Mouse (Mus musculus) myocyte (in vitro differentiated cells): ENCODE measurements at regions not wholly inside any gene's neighbourhood (a gene's known extent, or its start where the extent isn't known, plus 50 kb on each side); places are given as distances from the start of the nearest gene placed in this dataset.

Source experiments
- CEBPB ChIP-seq: IDR thresholded peaks from 2 replicates; pipeline ENCODE4 v1.6.1; 2011; ENCODE audit warnings: mild to moderate bottlenecking, moderate library complexity; ENCODE audit not compliant: poor library complexity, insufficient read depth, severe bottlenecking
- E2F4 ChIP-seq: IDR thresholded peaks from one replicate; pipeline ENCODE4 v1.6.1; 2011; ENCODE audit warnings: mild to moderate bottlenecking, control low read depth, moderate library complexity; ENCODE audit not compliant: insufficient read depth
- MAX ChIP-seq: IDR thresholded peaks from one replicate; pipeline ENCODE4 v1.6.1; 2011; ENCODE audit warnings: low read depth, mild to moderate bottlenecking, control low read depth
- MYOD1 ChIP-seq, 3 experiments: IDR thresholded peaks; one replicate each; pipeline ENCODE4 v1.6.1; 2011; ENCODE audit warnings: control low read depth in 2 of 3, low read depth in 2 of 3, mild to moderate bottlenecking in 2 of 3, moderate library complexity in 1 of 3; ENCODE audit not compliant: insufficient read length in 2 of 3, control insufficient read depth in 1 of 3
- MYOG ChIP-seq, 3 experiments: IDR thresholded peaks; one replicate each; pipeline ENCODE4 v1.6.1; 2011; ENCODE audit warnings: control low read depth in 2 of 3, low read depth in 2 of 3, mild to moderate bottlenecking in 2 of 3; ENCODE audit not compliant: insufficient read length in 2 of 3, control insufficient read depth in 1 of 3, insufficient read depth in 1 of 3
- POLR2A ChIP-seq: IDR thresholded peaks from one replicate; pipeline ENCODE4 v1.6.1; 2011; ENCODE audit warnings: low read depth, mild to moderate bottlenecking, control low read depth, moderate library complexity; ENCODE audit not compliant: insufficient read length
- POLR2AphosphoS2 ChIP-seq: IDR thresholded peaks from one replicate; pipeline ENCODE4 v1.6.1; 2011; ENCODE audit warnings: low read depth, control low read depth; ENCODE audit not compliant: insufficient read length
- SRF ChIP-seq: IDR thresholded peaks from one replicate; pipeline ENCODE4 v1.6.1; 2011; ENCODE audit warnings: low read depth; ENCODE audit not compliant: control insufficient read depth, insufficient read length
- TCF12 ChIP-seq: IDR thresholded peaks from one replicate; pipeline ENCODE4 v1.6.1; 2011; ENCODE audit warnings: mild to moderate bottlenecking, control low read depth; ENCODE audit not compliant: poor library complexity, insufficient read depth, severe bottlenecking
- TCF3 ChIP-seq: IDR thresholded peaks from one replicate; pipeline ENCODE4 v1.6.1; 2011; ENCODE audit warnings: low read depth, control low read depth; ENCODE audit not compliant: insufficient read length
- USF1 ChIP-seq: IDR thresholded peaks from one replicate; pipeline ENCODE4 v1.6.1; 2011; ENCODE audit warnings: low read depth, mild to moderate bottlenecking, control low read depth, moderate library complexity

DNA sequence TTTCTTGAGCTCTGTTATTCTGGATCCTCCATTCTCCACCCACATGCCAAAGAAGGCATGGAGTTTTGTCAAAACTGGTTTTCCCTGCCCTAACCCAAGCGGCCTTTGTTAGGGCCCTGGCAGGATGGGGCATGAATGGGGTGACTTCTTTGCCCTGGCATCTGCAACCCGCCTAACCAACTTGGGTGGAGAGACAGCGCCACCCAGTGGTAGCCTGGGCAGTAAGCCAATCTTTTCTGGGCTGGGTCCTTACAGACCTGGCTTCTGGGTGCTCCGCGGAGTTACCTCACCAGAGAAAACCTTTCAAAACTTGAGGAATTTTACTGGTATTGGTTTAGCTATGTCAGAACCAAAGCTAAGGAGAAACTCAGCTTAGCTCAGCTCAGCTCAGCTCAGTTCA, 51.8 kb upstream of the Pja1 start:
- TF ChIP-seq MYOG (IDR thresholded peaks at IDR 0.05; ENCODE audit: control insufficient read depth in 1 of 3, insufficient read depth in 1 of 3, insufficient read length in 2 of 3, low read depth in 2 of 3) (no peak), POLR2A (no peak), MYOD1 (IDR thresholded peaks at IDR 0.05; ENCODE audit: control insufficient read depth in 1 of 3, insufficient read length in 2 of 3, low read depth in 2 of 3) (no peak), SRF (no peak), E2F4 (no peak), MAX (no peak), USF1 (no peak), CEBPB (no peak), POLR2AphosphoS2 (no peak), TCF12 (no peak), TCF3 (no peak)
